Mouse (Mus musculus) gastrocnemius, postnatal 4 days (tissue): ENCODE results near the gene Phlda3. TPM values are rescaled to one million over a fixed set of nuclear protein-coding genes. Genes with fewer than 3 reads are reported as not detected.

Source experiments
- DNase-seq, 2 experiments: peaks; one replicate each; pipeline ENCODE4 v3.0.0; 2021 to 2022; ENCODE audit warnings: low spot score in 2 of 2, mixed read lengths in 2 of 2
- total RNA-seq, 2 experiments: library from RNA; stranded (reverse); gene quantifications; 2 replicates each; pipeline ENCODE4 v1.2.3; 2021

Gene Phlda3
- total RNA-seq, 2 experiments from 2014 or later, result 30.6 to 38.0 TPM

GRCm38 (mm10) chr1:135757287-135757686 lies 8.6 kb upstream of the Phlda3 start:
- no peak for DNase-seq

GRCm38 (mm10) chr1:135759685-135760084 lies 6.2 kb upstream of the Phlda3 start:
- no peak for DNase-seq

GRCm38 (mm10) chr1:135760216-135760615 lies 5.7 kb upstream of the Phlda3 start:
- no peak for DNase-seq

- no peak for DNase-seq
Measured at GRCm38 (mm10) chr1:135761728-135762127, 4.2 kb upstream of the Phlda3 start.

- no peak for DNase-seq
Measured at GRCm38 (mm10) chr1:135763503-135764205, 2.3 kb upstream of the Phlda3 start.

GRCm38 (mm10) chr1:135764206-135764528 lies 1.8 kb upstream of the Phlda3 start:
- DNase-seq, result no peak

- no peak for DNase-seq
Measured at GRCm38 (mm10) chr1:135766592-135767306, 830 bp downstream of the Phlda3 start.

- no peak for DNase-seq
Measured at GRCm38 (mm10) chr1:135767324-135767890, 1.5 kb downstream of the Phlda3 start.

GRCm38 (mm10) chr1:135768400-135768799 lies 2.5 kb downstream of the Phlda3 start:
- DNase-seq, result no peak

GRCm38 (mm10) chr1:135770237-135770636 lies 4.3 kb downstream of the Phlda3 start:
- DNase-seq, result no peak

GRCm38 (mm10) chr1:135770896-135771572 lies 5.1 kb downstream of the Phlda3 start:
- peak in 1 of 2 experiments; percentile 59 for DNase-seq

GRCm38 (mm10) chr1:135771573-135771970 lies 5.7 kb downstream of the Phlda3 start:
- DNase-seq, result no peak

- no peak for DNase-seq
Measured at GRCm38 (mm10) chr1:135776596-135776995, 10.7 kb downstream of the Phlda3 start.

GRCm38 (mm10) chr1:135777046-135777445 lies 11.1 kb downstream of the Phlda3 start:
- DNase-seq, result no peak

- peak; percentile 48 to 65 for DNase-seq
Measured at GRCm38 (mm10) chr1:135778780-135779535, 13.0 kb downstream of the Phlda3 start, which contains the start of gene Tnni1. Gene Tnni1 (plus strand): TSS chr1:135779434.

GRCm38 (mm10) chr1:135780649-135781048 lies 14.7 kb downstream of the Phlda3 start:
- no peak for DNase-seq

- peak; percentile 61 to 78 for DNase-seq
Measured at GRCm38 (mm10) chr1:135781220-135781619, 15.3 kb downstream of the Phlda3 start.

- DNase-seq, result no peak
Measured at GRCm38 (mm10) chr1:135782816-135783215, 16.9 kb downstream of the Phlda3 start.

- DNase-seq, result peak in 1 of 2 experiments; percentile 77
Measured at GRCm38 (mm10) chr1:135787799-135788198, 21.9 kb downstream of the Phlda3 start.

GRCm38 (mm10) chr1:135788708-135789107 lies 22.8 kb downstream of the Phlda3 start:
- no peak for DNase-seq

- peak; percentile 53 to 78 for DNase-seq
Measured at GRCm38 (mm10) chr1:135789815-135790214, 23.9 kb downstream of the Phlda3 start.
